Mouse (Mus musculus): Measurements from ENCODE around the gene Ccdc181. TPM values are rescaled to one million over a fixed set of nuclear protein-coding genes. Genes with fewer than 3 reads are reported as not detected.
"Not testable (repeated sequence)": the region's sequence is repeated elsewhere in the genome, so short reads cannot be mapped to it uniquely, and the experiment has no call there.

The Ccdc181 gene
- polyA plus RNA-seq (2015; fragmentation: Nextera tagmentation; extraction: Ambion mirVana) = 2.8 and 3.2 TPM in 2 replicates

DNA sequence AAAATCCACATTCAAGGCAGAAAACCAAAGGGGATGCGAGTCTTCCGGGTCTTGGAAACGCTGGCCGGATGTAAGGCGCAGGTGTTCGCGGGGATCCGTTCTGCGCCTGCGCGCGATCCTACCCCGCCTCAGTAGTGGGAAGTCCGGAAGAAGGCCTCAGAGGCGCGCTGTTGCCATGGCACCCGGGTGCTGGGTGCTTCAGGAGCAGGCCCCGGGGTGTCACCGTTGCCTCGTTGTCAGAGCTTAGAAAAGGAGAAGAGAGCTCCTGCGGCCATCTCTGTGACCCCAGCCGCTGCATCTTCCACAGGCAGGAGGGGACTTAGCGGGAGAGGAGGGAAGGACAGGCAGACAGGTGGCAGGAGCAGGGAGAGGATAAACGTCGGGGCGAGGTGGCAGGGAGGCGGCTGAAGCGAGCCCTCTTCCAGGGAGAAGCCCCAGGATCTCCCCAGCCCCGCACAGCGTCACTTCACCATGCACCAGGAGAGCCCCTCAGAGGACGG lies at the start of gene Ccdc181:
TSS of gene Ccdc181 (plus strand) at position 131 of the 500 bp plus-strand sequence.
- under 1% methylated on average over 31 of the region's 31 CpGs for WGBS (ENCODE audit: insufficient replicate concordance)
- no peaks in the 10 kb centered on the region for H3K27me3 ChIP-seq
- H3K4me1 ChIP-seq (replicated peaks) = peaks cover 8% of the 10 kb centered on the region
- no peaks in the 10 kb centered on the region for H3K36me3 ChIP-seq (replicated peaks)
- peak; percentile 100 for ATAC-seq (ENCODE audit: insufficient read depth)
- no peaks in the 10 kb centered on the region for H3K9me3 ChIP-seq (replicated peaks)
- peak within 1 kb of the TSS; percentile 91 for H3K4me2 ChIP-seq
- peak within 1 kb of the TSS; percentile 64 for H3K9ac ChIP-seq
- H3K27ac ChIP-seq (replicated peaks) = peak within 1 kb of the TSS; percentile 55
- peak within 1 kb of the TSS; percentile 70 for H3K4me3 ChIP-seq (replicated peaks)

DNA sequence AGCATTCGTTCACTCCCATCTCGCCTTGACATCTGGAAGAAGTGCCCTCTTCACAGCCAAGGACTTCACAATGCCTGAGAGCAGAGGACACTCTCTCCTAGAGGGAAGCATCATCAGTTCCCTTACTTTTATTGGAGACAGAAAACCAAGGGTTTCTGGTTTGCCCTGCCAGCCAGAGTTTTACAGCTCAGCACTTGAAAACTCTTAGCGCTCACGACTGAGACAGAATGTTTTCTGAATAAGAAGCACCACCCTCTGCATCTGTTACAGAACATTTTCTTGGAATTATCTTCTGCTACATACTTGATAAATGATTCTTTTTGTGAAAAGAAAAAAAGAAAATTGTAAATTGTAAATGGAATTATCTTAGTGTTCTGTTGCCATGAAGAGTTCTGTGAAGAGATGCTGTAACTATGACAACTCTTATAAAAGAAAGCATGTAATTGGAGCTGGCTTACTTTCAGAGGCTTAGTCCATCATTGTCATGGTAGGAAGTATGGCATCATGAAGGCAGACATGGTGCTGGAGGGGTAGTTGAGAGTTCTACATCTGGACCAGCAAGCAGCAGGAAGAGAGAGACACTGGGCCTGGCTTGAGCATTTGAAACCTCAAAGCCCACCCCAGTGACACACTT lies 43.3 kb upstream of the Ccdc181 start:
- not testable (repeated sequence) for H3K27ac ChIP-seq (replicated peaks); H3K4me3 ChIP-seq (replicated peaks); ATAC-seq (ENCODE audit: insufficient read depth); H3K27me3 ChIP-seq; H3K4me2 ChIP-seq; H3K9me3 ChIP-seq (replicated peaks); H3K4me1 ChIP-seq (replicated peaks); H3K36me3 ChIP-seq (replicated peaks); H3K9ac ChIP-seq
- 69% methylated on average over 2 of the region's 4 CpGs for WGBS (ENCODE audit: insufficient replicate concordance)

GRCm38 (mm10) chr1:164233447-164233846 lies 41.9 kb upstream of the Ccdc181 start:
- Histone ChIP-seq H3K36me3 (replicated peaks) (no peaks in the 10 kb centered on the region), H3K4me3 (replicated peaks) (no peak overlapping the region), H3K4me2 (no peak overlapping the region), H3K4me1 (replicated peaks) (0 out of 2 replicates have a peak, but pooled peaks cover 2% of the 10 kb centered on the region), H3K27ac (replicated peaks) (no peak overlapping the region), H3K9ac (no peak overlapping the region), H3K9me3 (replicated peaks) (no peaks in the 10 kb centered on the region), H3K27me3 (no peaks in the 10 kb centered on the region)
- WGBS (ENCODE audit: insufficient replicate concordance) = 47% methylated on average over 1 of the region's 1 CpGs
- ATAC-seq (ENCODE audit: insufficient read depth) = peak; percentile 14; the same call in 1 of the 2 replicates

GRCm38 (mm10) chr1:164235078-164235477 lies 40.3 kb upstream of the Ccdc181 start:
- WGBS (ENCODE audit: insufficient replicate concordance) = 58% methylated on average over 7 of the region's 7 CpGs
- ATAC-seq (ENCODE audit: insufficient read depth) = peak; percentile 61
- no peaks in the 10 kb centered on the region for H3K27me3 ChIP-seq
- H3K4me2 ChIP-seq = 0 out of 2 replicates have a peak overlapping the region, but pooled peaks have one; percentile 15
- H3K27ac ChIP-seq (replicated peaks) = 0 out of 2 replicates have a peak overlapping the region, but pooled peaks have one; percentile 51
- H3K4me1 ChIP-seq (replicated peaks) = 0 out of 2 replicates have a peak, but pooled peaks cover 2% of the 10 kb centered on the region
- H3K9me3 ChIP-seq (replicated peaks) = no peaks in the 10 kb centered on the region
- no peak overlapping the region for H3K9ac ChIP-seq
- no peaks in the 10 kb centered on the region for H3K36me3 ChIP-seq (replicated peaks)
- H3K4me3 ChIP-seq (replicated peaks) = no peak overlapping the region

DNA sequence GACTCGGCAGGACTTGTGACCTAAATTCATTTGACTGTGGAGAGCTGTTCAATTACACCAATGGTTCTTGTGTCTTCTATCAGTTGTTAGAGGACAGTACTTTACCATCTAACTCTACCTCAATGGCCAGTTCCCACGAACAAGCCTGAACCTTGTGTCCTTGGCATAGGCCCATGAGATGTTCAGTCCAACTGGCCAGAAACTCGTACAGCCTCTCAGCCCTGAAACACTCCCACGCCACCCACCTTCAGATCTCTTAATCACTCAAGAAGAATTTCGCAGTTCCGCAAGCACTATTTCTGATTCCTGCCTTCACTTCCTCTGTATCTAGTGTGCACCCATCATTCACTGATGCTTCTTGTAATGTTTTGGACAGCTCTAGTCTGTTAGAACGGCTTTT lies 39.3 kb upstream of the Ccdc181 start:
- Histone ChIP-seq H3K4me3 (replicated peaks) (no peak overlapping the region), H3K9ac (no peak overlapping the region), H3K36me3 (replicated peaks) (no peaks in the 10 kb centered on the region), H3K4me1 (replicated peaks) (0 out of 2 replicates have a peak, but pooled peaks cover 2% of the 10 kb centered on the region), H3K27me3 (no peaks in the 10 kb centered on the region), H3K27ac (replicated peaks) (no peak overlapping the region), H3K4me2 (no peak overlapping the region), H3K9me3 (replicated peaks) (no peaks in the 10 kb centered on the region)
- no peak for ATAC-seq (ENCODE audit: insufficient read depth)
- WGBS (ENCODE audit: insufficient replicate concordance) = 56% methylated on average over 7 of the region's 7 CpGs

- Histone ChIP-seq H3K4me1 (replicated peaks) (no peaks in the 10 kb centered on the region), H3K9ac (no peak overlapping the region), H3K36me3 (replicated peaks) (no peaks in the 10 kb centered on the region), H3K27me3 (no peaks in the 10 kb centered on the region), H3K4me2 (no peak overlapping the region), H3K4me3 (replicated peaks) (no peak overlapping the region), H3K27ac (replicated peaks) (no peak overlapping the region), H3K9me3 (replicated peaks) (no peaks in the 10 kb centered on the region)
- ATAC-seq (ENCODE audit: insufficient read depth) = no peak
- 51% methylated on average over 2 of the region's 2 CpGs for WGBS (ENCODE audit: insufficient replicate concordance)
These were observed 33.9 kb upstream of the Ccdc181 start for GRCm38 (mm10) chr1:164241494-164241893.

- no peak overlapping the region for H3K4me2 ChIP-seq
- H3K4me1 ChIP-seq (replicated peaks) = peaks cover 9% of the 10 kb centered on the region
- 65% methylated on average over 8 of the region's 8 CpGs for WGBS (ENCODE audit: insufficient replicate concordance)
- no peaks in the 10 kb centered on the region for H3K36me3 ChIP-seq (replicated peaks)
- H3K9ac ChIP-seq = no peak overlapping the region
- H3K27me3 ChIP-seq = no peaks in the 10 kb centered on the region
- ATAC-seq (ENCODE audit: insufficient read depth) = no peak
- H3K9me3 ChIP-seq (replicated peaks) = no peaks in the 10 kb centered on the region
- H3K4me3 ChIP-seq (replicated peaks) = no peak overlapping the region
- H3K27ac ChIP-seq (replicated peaks) = no peak overlapping the region
These were observed 32.6 kb upstream of the Ccdc181 start for GRCm38 (mm10) chr1:164242809-164243208.

- WGBS (ENCODE audit: insufficient replicate concordance) = 53% methylated on average over 8 of the region's 8 CpGs
- H3K27ac ChIP-seq (replicated peaks) = peak overlapping the region; percentile 84
These were observed 27.9 kb upstream of the Ccdc181 start for GRCm38 (mm10) chr1:164247442-164247841.

DNA sequence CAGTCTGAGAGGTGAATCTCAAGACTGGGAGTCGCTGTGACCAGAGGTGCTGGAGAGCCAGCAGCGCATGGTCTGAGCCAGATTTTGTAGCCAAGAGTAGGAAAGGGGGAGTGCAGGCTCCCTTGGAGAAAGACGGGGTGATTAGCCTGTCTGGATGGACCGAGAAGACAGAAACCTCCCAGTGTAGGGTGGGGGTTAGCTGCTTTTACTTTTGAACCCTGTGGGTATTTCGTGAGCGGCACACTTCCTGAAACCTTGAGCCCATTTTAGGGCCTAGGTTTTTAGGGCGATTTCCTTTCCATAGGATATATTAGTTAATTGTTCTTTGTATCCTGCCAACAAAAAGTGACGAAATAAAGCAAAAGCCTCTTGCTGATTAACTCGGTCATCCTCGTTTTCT lies 27.4 kb upstream of the Ccdc181 start:
- Histone ChIP-seq H3K4me2 (peak overlapping the region; percentile 69), H3K27me3 (no peaks in the 10 kb centered on the region), H3K9me3 (replicated peaks) (no peaks in the 10 kb centered on the region), H3K4me1 (replicated peaks) (peaks cover 41% of the 10 kb centered on the region), H3K4me3 (replicated peaks) (peak overlapping the region; percentile 83), H3K36me3 (replicated peaks) (no peaks in the 10 kb centered on the region), H3K27ac (replicated peaks) (peak overlapping the region; percentile 84), H3K9ac (peak overlapping the region; percentile 60)
- 13% methylated on average over 10 of the region's 10 CpGs for WGBS (ENCODE audit: insufficient replicate concordance)
- ATAC-seq (ENCODE audit: insufficient read depth) = no peak

More at GRCm38 (mm10) chr1:164247442-164247841, 27.9 kb upstream of the Ccdc181 start:
- H3K4me3 ChIP-seq (replicated peaks) = peak overlapping the region; percentile 83
- no peak for ATAC-seq (ENCODE audit: insufficient read depth)
- peaks cover 38% of the 10 kb centered on the region for H3K4me1 ChIP-seq (replicated peaks)
- H3K27me3 ChIP-seq = no peaks in the 10 kb centered on the region
- no peak overlapping the region for H3K9ac ChIP-seq
- H3K4me2 ChIP-seq = peak overlapping the region; percentile 69
- no peaks in the 10 kb centered on the region for H3K36me3 ChIP-seq (replicated peaks)
- H3K9me3 ChIP-seq (replicated peaks) = no peaks in the 10 kb centered on the region

- under 1% methylated on average over 79 of the region's 79 CpGs for WGBS (ENCODE audit: insufficient replicate concordance)
These were observed 26.7 kb upstream of the Ccdc181 start, which contains the start of gene Slc19a2 for GRCm38 (mm10) chr1:164248465-164249331. Gene Slc19a2 (plus strand): TSS chr1:164249046.

GRCm38 (mm10) chr1:164249332-164249711 lies 26.1 kb upstream of the Ccdc181 start:
- Histone ChIP-seq H3K9me3 (replicated peaks) (no peaks in the 10 kb centered on the region), H3K9ac (peak overlapping the region; percentile 89), H3K4me1 (replicated peaks) (peaks cover 53% of the 10 kb centered on the region), H3K4me3 (replicated peaks) (peak overlapping the region; percentile 83), H3K27me3 (no peaks in the 10 kb centered on the region), H3K4me2 (peak overlapping the region; percentile 90), H3K27ac (replicated peaks) (peak overlapping the region; percentile 85), H3K36me3 (replicated peaks) (no peaks in the 10 kb centered on the region)
- peak; percentile 22; the same call in 1 of the 2 replicates for ATAC-seq (ENCODE audit: insufficient read depth)
- WGBS (ENCODE audit: insufficient replicate concordance) = under 1% methylated on average over 33 of the region's 33 CpGs

More at GRCm38 (mm10) chr1:164248465-164249331, 26.7 kb upstream of the Ccdc181 start, which contains the start of gene Slc19a2:
- Histone ChIP-seq H3K4me1 (replicated peaks) (peaks cover 48% of the 10 kb centered on the region), H3K4me2 (peak within 1 kb of the TSS; percentile 90), H3K27ac (replicated peaks) (peak within 1 kb of the TSS; percentile 85), H3K27me3 (no peaks in the 10 kb centered on the region), H3K9ac (peak within 1 kb of the TSS; percentile 89), H3K4me3 (replicated peaks) (peak within 1 kb of the TSS; percentile 83), H3K36me3 (replicated peaks) (no peaks in the 10 kb centered on the region), H3K9me3 (replicated peaks) (no peaks in the 10 kb centered on the region)
- ATAC-seq (ENCODE audit: insufficient read depth) = peak; percentile 91

All from liver, embryonic 15.5 days (tissue).